Mouse (Mus musculus) kidney, postnatal 25 days (tissue): ENCODE data around the gene Lrp8.

Experiments used
- DNase-seq, 2 experiments: peaks; one replicate each; pipeline ENCODE4 v3.0.0; 2021; ENCODE audit warnings: mixed read lengths in 2 of 2

Lrp8 gene

DNA sequence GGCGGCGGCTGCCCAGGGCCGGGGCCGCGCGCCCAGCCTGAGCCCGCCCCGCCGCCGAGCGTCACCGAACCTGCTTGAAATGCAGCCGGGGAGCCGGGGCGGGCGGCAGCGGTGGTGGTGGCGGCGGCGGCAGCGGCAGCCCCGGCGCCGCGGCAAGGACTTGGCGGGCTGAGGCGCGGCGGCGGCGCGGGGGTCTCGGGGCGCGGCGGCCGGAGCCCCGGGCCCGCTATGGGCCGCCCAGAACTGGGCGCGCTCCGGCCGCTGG is at the start of gene Lrp8:
TSS of gene Lrp8 (plus strand) at position 77 of the 265 bp plus-strand sequence.
- no peak for DNase-seq

DNA sequence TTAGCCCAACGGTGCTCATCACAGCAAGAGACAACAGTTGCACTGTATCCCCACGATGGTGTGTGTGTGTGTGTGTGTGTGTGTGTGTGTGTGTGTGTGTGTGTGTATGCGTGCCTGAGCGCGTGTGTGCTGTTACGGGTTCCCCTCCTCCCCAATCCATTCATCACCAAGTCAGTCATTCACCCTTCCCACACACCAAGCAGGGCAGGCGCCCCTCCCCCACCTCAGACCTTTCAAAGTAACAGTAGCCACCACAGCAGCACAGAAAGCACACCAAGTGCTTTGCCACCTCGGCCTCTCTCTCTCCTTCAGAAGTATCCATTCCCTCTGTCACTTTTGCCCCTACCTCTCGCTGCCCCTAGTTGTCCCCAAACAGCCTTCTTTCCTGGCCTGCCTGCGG is 45.8 kb upstream of the Lrp8 start:
- DNase-seq = no peak

DNA sequence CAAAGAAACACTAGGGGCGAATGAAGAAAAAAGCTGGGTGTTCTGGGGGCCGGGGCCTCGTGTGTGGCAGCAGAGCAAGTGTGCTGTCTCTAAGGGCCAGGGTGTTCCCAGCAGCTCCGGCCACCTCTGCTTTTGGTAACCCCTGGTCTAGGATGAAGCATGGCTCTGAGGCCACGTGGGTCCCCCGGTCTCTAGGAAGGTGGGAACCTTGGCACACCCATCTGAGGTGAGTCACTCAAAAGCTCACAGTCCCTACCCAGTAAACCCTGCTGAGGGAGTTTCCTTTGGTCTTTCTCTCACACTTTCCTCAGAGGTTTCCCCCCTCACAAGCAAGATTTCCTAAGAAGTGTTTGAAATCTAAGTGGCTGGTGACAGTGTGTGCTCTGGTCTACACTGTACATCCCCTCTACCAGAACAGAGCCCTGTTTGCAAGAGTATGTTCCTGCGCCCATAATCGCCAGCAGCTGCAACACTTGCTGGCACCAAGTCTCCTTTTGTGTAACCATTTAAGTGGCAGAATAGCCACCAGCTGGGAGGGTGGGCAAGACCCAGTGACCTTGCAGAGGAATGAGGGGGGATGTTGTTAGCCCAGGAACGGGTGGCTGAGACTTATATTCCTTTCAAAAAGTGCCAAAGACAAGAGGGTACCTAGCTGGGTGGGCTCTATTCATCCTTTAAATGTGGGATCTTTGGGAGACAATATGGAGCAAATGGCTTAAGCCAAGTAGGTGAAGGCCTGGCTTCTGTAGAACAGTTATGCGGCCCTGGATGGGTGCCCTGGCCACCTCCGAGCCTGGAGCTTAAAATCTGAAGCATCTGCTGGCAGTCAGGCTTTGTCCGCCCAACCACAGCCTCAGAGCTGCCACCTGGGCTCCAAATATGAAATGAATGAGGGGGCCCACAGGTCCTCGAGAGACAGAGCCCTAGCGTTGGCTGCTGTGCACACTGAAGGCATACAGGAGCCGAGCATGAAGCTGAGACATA is 44.3 kb upstream of the Lrp8 start:
- no peak for DNase-seq

DNA sequence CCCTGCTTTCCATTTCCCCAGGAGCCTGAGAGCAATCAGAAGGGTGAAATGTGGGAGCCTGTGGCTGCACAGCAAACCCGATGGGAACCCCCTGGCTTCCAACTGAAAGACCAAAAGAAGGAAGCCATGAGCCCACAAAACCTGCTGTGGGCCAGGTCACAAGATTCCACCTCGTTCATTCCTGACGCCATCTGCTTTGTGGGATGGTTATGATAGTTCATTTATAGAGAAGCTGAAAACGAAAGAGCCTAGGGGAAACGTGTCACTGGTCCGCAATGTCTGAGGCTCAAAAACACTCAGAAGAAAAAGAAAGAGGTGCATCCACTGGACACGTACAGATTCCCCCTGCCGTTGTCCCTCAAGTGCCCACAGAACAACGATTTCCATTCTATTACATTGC is 43.1 kb upstream of the Lrp8 start:
- no peak for DNase-seq

DNA sequence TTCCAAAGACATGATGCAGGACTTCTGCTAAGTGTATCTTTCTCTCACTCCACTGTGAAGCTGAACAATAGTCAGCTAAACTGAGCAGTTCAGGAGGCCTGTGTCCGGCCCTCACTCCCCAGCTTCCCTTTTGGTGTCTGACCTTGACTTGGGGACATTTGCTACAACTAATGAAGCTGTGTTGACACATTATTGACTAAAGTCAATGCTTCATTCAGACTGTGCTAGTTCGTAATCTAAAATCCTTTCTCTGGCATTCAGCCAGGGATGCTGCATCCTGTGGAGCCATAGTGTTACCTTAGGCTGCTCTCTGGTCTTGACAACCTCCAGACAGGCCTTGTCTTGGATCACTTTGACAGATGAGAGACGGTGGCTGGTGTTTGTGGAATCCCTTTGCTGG is 39.1 kb upstream of the Lrp8 start:
- DNase-seq = no peak

DNA sequence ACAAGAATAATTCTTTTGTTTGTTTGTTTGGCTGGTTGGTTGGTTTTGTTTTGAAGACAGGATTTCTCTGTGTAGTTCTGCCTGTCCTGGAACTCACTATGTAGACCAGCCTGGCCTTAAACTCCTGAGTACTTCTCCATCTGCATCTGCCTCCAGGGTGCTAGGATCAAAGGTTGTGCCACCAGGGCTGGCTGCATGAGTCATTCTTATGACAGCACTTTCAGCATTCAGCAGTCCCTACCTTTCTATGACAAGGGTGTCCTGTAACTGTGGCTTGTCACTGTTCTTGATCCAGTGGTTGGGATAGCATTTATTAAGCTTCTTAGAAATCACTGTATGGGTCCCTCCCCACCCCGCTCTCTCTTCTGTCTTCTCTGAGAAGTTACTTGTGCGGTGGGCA is 38.5 kb upstream of the Lrp8 start:
- no peak for DNase-seq

DNA sequence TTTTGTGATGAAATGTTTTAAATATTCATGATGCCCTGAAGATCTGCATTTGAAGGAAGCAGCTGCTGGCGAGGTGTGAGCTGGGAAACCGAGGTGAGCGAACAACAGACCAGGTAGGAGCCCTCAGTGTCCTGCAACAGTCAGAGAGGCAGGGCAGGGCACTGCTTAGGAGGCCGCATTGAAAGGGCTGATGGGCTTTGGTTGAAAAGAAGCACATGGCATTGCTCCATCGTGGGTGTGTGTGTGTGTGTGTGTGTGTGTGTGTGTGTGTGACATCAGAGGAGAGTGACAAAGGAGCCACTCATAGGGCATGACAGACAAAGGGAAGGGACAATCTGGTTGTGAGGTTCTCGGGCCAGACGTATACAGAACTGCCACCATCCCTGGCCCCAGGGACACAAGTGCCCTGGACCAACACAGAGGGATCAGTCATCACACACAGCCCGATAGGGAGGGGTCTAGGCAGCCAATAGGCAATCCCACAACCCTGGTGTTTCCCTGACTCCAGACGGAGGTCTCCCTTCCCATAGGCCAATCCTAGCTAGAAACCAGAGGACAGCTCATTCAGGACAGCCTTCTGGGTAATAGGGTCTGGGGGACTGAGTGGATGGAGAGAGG is 36.8 kb upstream of the Lrp8 start:
- DNase-seq = no peak

DNA sequence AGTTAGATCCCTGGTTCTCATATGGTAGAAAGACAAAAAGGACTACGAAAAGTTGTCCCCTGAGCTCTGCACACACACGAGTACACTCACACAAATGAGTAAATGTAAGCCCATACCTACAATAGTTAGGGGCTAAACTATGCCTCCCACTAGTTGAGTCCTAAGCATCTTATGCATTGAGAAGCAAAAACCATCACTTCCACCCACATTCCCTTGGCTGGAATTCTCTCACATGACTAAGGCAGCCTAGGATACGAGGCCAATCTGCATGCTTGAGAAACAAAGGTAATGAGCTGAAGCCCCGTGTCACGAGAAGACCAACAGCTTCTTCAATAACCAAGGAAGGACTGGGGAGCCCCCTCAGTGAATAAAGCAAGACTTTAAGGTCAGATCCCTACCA is 35.9 kb upstream of the Lrp8 start:
- DNase-seq = no peak

DNA sequence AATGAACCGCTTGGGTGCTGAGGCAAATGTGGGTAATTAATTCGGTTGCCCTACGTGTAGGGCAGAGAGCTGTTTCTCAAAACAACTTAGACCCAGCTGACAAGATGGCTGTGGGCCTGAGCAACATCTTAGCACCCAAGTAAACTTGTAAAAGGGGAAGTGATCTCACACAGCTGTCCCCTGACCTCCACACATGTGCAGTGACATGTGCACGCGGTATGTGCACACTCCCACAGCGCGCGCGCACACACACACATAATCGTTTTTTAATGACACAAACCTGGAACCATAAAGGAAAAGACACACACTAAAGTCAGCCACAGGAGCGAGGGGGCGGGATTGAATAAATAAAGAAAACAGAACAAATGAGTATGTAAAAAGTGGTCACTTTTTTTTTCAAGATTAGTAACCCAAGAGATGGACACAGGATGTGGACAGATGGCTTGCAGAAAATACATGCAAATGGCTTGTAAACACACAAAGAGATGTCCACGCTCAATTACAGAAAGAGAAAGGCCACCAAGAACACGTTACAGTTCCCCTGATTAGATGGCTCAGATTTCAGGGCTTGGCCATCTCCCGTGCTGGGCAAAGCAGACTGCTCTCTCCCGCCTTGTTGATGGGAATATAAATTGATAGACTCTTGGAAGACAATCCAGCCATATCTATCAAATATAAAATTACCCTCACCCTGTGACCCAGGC is 29.8 kb upstream of the Lrp8 start:
- no peak for DNase-seq

DNA sequence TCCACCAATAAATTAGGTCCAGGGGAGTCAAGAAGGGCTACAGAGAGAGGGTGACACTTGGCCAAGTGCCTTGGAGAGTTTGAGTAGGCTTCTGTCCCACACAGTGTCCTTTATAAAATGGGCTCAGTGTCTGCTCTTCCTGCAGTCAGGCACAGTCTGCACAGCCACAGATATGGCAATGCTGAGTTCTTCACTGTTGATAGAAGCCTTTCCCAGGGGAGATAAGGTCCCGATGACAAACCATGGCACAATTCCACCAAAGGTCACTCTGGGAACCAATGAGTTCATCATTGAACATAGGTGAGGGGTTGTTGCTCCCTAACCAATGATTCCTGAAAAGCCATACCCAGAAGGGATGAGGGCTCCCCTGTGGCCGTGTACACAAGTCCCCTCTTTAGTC is 27.2 kb upstream of the Lrp8 start:
- DNase-seq = no peak

DNA sequence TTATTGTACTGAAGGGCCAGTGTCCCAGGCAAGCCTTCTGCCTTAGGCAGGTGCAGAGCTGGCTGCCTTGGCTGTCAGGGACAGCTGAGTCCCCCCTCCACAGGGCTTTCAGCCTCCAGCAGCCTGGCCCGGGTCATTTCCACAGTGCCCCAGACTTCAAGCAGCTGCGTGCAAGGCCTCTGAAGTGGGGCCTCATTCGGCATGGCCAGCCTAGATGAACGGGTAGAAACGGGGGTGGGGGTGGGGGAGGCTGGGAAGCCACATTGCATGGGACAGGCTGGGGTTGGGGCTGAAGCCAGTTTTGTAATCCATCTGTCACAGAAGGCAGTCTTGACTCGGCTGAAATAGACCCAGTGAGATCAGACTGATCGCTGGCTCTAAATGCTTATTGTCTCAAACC is 26.4 kb upstream of the Lrp8 start:
- DNase-seq = no peak

DNA sequence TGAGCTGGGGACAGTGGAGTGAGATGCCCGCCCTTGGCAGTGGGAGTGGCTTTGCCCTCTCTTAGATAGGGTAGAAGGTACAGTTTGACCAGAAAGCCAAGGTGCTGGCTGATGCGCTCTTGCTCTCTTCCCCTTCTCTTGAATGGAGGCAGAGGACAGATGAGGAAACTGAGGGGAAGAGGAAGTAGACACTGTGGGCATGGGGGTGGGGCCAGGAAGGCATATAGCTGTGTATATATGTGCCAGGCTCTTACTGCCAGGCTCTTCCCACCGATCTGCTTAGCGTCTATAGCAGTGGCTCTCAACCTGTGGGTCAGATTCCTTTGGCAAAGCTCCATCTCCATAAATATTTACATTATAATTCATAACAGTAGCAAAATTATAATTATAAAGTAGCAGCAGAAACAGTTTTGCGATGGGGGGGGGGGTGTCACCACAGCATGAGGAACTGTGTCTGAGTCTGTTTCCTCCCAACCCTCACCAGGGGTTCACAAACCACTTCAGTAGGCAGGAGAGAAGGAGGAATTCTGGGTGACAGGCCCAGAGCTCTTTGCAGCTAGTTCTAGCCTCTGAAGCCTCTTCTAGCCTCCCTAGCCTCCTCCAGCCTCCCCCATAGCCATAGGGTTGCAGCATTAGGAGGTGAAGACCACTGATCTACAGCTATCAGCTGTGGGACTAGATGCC is 24.9 kb upstream of the Lrp8 start:
- no peak for DNase-seq

DNA sequence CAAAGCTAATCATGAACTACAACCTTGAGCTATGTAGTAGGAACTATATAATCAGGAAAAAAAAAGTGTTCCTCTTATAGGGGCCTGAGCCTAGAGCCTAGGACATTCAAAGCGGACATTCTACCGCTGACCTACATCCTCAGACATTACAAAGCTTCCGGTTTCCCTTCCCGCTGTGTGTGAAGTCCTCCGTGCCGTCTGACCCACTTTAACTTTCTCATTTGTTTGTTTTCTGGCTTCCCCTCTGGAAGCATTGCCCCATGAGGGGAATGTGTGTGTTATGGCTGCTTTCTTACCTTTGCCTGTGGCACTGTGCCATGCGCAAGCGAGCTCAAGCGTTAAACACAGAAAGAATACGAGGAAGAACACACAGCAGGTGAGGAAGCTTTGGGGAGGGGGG is 18.5 kb upstream of the Lrp8 start:
- no peak for DNase-seq

DNA sequence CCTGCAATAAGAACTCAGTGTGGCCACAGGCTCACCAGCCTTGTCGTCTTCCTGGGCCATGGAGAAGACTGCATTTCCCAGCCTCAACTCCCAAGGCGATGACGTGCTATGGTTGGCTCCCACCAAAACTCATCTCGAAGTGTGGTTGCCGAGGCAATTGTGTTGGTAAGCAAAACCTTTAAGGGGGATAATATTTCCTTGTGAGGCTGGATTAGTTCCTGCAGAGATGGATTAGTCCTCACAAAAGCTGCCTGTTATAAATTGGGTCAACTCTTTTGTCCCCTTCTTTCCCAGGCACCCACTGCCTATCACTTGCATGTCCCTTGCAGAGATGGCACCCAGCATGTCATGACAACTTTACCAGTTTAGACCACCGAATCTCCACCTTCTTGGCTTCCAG is 13.2 kb upstream of the Lrp8 start:
- DNase-seq = no peak

DNA sequence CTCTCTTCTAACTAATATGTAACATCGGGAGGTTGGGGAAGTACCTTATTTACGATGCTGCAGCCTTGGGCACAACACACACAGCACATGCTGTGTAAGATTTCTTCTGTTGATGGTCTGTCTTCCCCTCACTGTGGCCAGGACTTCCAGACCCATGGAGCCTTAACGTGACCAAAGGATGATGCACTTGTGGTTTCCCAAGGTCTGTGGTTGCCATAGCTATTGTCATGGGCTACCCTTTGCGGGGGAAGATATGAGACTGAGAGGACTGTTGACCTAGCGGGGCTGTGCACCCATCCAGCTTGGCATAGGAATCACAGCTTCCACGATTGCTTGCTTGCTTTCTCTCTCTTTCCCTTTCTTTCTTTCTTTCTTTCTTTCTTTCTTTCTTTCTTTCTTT is 1.3 kb upstream of the Lrp8 start:
- DNase-seq = no peak

DNA sequence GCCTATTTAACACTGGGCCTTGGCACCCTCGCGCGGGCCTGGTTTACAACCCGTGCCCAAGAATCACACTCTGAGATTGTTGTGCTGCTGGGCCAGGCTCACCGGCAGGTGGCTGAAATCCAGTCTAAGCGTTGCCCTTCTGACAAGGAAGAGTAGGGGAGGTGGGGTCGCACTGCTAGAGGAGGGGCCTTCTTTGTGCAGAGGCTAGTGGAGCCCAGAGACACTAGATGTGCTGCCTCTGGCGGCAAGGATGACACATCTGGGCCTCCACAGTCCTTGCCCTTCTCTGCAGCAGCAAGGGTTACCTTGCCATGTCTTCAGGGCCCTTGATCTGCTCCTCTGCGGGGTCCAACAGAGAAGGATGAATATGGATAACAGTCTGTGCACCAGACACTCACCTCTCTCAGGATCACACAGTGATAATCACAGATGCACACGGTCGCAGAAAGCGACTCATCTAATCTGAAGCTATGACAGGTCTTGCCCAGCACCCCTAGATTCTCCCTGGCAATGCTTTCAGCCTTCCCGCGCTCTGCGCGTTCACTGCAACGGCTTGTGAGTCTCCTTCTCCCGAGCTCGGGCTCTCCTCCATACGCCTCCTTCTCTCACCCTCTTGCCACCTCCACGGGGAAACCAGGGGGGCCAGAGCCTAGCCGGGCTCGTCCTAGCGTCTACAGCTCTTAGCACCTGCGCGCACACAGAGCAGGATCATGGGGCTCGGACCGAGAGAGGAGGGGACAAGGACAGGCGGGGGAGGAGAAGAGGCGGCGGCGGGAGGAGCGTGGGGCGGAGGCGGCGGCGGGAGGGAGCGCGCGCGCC is 486 bp upstream of the Lrp8 start:
- peak; percentile 79 to 88 for DNase-seq

DNA sequence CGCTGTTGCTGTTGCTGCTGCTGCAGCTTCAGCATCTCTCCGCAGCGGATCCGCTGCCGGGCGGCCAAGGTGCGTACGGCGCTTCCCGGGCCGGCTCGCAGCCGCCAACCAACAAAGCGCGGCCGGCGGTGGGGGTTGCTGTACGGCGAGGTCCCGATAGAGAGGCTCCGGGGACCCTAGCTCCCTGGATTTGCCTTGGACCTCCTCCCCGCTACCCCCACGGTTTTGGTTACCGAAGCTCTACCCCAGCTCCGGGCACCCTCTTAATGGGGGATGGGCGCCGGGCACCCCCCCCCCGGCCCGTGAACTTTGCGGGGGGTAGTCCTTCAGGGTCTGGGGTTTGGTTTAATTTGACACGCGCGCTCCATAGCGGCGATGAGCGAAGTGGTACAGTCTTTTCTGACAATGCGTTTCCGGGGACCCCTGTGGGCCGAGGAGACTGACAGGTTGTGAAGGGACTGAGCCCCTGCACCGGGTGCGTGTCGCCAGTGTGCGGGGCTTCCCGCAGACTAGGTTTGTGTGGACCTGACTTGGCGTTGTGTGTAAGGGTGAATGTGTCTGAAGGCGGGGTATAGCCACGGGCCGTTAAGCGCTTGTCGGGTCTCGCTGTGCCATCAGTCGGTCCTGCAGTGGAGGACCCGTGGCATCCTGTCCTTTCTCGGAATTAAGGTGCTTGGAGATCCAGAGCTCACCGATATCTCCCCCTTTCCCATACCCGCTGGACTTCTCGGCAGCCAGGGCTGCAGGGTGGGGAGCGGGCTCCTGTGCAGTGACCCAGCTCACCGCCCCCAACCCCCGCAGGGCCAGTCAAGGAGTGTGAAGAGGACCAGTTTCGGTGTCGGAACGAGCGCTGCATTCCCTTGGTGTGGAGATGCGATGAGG is 630 bp downstream of the Lrp8 start:
- DNase-seq = peak in 1 of 2 experiments; percentile 42

DNA sequence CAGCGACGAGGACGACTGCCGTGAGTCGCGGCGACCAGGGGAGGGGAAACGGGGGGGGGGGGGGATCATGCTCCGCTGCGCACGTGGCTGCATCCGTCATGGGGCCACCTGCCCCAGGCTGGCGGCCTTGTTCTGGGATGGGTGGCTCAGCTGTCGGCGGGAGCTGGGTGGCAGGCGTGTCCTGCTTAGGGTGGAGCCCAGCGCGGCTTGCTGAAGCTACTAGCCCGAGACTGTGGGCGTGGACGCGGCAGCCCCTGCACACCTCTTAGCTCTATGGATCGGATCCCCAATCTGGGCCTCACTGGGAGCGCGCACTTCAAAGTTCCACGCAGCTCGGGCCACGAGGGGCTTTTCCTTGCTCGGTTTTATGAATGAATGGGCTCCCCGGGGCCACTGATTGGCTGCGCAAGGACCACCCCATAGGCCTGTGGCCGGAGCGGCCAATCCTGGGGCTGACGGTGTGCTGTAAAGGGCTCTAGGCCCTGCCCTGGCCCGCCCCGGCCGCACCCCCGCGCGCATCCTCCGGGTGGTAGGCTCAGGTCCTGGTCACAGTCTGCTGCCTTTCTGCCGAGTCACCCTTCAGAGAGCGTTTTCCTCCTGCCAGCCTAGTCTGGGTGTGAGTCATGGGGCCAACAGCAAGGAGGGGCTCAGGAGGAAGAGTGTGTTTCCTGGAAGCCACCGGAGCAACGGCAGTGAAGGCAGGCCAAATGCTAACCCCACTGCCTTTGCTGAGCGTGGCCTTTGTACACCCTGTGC is 1.5 kb downstream of the Lrp8 start:
- DNase-seq = peak; percentile 68 to 91

DNA sequence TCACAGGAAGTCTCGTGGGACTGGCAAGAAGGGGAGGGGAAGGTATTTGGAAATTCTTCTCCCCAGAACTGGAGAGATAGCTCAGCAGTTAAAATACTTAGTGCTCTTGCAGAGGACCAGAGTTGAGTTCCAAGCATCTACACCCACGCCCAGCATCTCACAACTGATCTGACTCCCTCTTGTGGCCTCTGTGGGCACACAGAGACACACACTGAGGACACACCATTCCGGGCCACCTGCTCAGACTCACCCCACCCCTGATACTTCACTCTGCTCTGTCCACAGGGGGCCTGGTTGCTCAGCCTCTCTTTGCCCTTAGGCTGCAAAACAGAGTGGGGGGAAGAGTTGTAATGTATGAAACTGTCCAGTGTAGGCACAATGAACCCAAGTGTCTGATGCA is 3.4 kb downstream of the Lrp8 start:
- DNase-seq = no peak

DNA sequence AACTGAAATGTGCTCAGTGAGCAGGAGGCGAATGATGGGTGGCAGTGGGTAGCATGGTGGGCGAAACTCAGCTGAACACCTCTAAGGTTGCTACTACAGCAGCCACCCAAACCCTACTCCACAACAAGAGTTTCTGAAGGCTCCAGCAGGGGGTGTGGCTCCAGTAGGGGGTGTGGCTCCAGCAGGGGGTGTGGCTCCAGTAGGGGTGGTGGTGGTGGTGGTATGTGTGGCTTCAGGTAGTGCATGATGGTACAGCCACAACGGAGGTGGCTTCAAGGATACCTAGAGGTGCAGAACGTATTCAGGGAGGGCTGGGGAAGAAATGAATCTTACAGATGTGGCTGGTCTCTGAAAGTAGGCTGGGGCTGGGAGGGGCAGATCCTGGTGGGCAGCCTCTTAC is 5.7 kb downstream of the Lrp8 start:
- DNase-seq = no peak

DNA sequence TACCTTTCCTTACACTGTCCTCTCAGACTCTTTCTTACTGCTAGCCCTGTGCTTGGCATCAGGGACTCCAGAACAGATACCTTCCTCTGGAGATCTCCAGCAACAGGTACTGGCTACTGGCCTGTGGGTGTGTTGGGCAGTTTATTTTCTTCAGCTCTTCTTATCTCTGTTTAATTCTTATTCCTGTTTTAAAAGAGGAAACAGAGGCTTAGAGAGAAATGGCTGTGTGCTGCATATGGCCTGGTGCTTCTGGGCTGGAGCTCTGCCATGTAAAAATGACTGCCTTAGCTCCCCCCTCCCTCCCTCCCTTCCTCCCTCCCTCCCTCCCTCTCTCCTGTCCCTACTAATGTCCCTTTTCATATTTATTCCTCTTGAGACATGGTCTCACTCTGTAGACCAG is 6.6 kb downstream of the Lrp8 start:
- no peak for DNase-seq
